Mouse (Mus musculus): ENCODE measurements around the gene Taar3. TPM values are rescaled to one million over a fixed set of nuclear protein-coding genes. Genes with fewer than 3 reads are reported as not detected.

The Taar3 gene
- polyA plus RNA-seq, 1 experiment from 2014 or later = not detected

GRCm38 (mm10) chr10:23964921-23965610 is 15.7 kb downstream of the Taar3 start:
- Histone ChIP-seq H3K9ac (no peak overlapping the region), H3K4me2 (no peak overlapping the region), H3K27ac (ENCODE audit: low read depth) (no peak overlapping the region), H3K9me3 (ENCODE audit: low read depth, low read length) (no peaks in the 10 kb centered on the region), H3K4me1 (ENCODE audit: insufficient read depth) (no peaks in the 10 kb centered on the region), H3K36me3 (ENCODE audit: insufficient read depth) (no peaks in the 10 kb centered on the region), H3K4me3 (ENCODE audit: low read depth, low read length) (no peak overlapping the region), H3K27me3 (ENCODE audit: insufficient read depth, low read length) (no peaks in the 10 kb centered on the region)
- no peak for TF ChIP-seq CTCF (IDR thresholded peaks at IDR 0.05; ENCODE audit: low read depth)
- DNase-seq (peak; percentile 12), ATAC-seq (ENCODE audit: insufficient read depth) (no peak)
- 66% methylated on average over 6 of the region's 6 CpGs for WGBS

- H3K4me2 ChIP-seq = no peak within 1 kb of the TSS
- no peaks in the 10 kb centered on the region for H3K27me3 ChIP-seq (ENCODE audit: insufficient read depth, low read length)
- DNase-seq = no peak
- no peaks in the 10 kb centered on the region for H3K4me1 ChIP-seq (ENCODE audit: insufficient read depth)
- WGBS = 83% methylated on average over 11 of the region's 11 CpGs
- no peaks in the 10 kb centered on the region for H3K36me3 ChIP-seq (ENCODE audit: insufficient read depth)
- no peak within 1 kb of the TSS for H3K4me3 ChIP-seq (ENCODE audit: low read depth, low read length)
- H3K9me3 ChIP-seq (ENCODE audit: low read depth, low read length) = no peaks in the 10 kb centered on the region
- ATAC-seq (ENCODE audit: insufficient read depth) = no peak
- H3K27ac ChIP-seq (ENCODE audit: low read depth) = no peak within 1 kb of the TSS
- TF ChIP-seq CTCF (IDR thresholded peaks at IDR 0.05; ENCODE audit: low read depth) = no peak
- no peak within 1 kb of the TSS for H3K9ac ChIP-seq
Observed at GRCm38 (mm10) chr10:23970656-23971165, 21.4 kb downstream of the Taar3 start, which contains the start of gene Taar5. Gene Taar5 (plus strand): TSS chr10:23970706.

- no peak overlapping the region for H3K4me3 ChIP-seq (ENCODE audit: low read depth, low read length)
- no peaks in the 10 kb centered on the region for H3K9me3 ChIP-seq (ENCODE audit: low read depth, low read length)
- H3K9ac ChIP-seq = no peak overlapping the region
- H3K36me3 ChIP-seq (ENCODE audit: insufficient read depth) = no peaks in the 10 kb centered on the region
- H3K4me1 ChIP-seq (ENCODE audit: insufficient read depth) = no peaks in the 10 kb centered on the region
- WGBS = 79% methylated on average over 5 of the region's 5 CpGs
- ATAC-seq (ENCODE audit: insufficient read depth) (no peak), DNase-seq (no peak)
- no peak for TF ChIP-seq CTCF (IDR thresholded peaks at IDR 0.05; ENCODE audit: low read depth)
- H3K4me2 ChIP-seq = no peak overlapping the region
- no peak overlapping the region for H3K27ac ChIP-seq (ENCODE audit: low read depth)
- H3K27me3 ChIP-seq (ENCODE audit: insufficient read depth, low read length) = no peaks in the 10 kb centered on the region
Observed at GRCm38 (mm10) chr10:23971256-23971655, 21.9 kb downstream of the Taar3 start.

DNA sequence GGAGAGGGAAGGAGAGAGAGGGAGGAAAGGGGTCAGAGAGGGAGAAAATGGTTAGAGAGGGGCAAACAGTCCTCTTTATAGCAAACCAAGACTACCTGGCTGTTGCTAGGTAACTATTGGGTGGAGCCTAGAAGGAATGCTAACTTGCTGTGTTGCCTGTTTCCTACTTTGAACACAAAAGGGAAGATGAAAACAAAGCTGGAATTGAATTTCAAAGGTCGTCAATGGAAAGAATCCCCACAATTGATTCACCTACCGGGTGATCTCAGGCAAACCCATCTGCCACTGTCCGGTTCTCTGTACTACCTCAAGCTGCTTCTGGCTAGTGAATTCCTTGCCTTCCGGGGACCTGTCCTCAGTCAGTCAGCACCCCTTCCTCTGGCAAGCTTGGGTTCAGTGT is 28.6 kb downstream of the Taar3 start:
- Histone ChIP-seq H3K9ac (no peak overlapping the region), H3K27me3 (ENCODE audit: insufficient read depth, low read length) (no peaks in the 10 kb centered on the region), H3K9me3 (ENCODE audit: low read depth, low read length) (no peaks in the 10 kb centered on the region), H3K27ac (ENCODE audit: low read depth) (no peak overlapping the region), H3K4me3 (ENCODE audit: low read depth, low read length) (no peak overlapping the region), H3K36me3 (ENCODE audit: insufficient read depth) (no peaks in the 10 kb centered on the region), H3K4me2 (no peak overlapping the region), H3K4me1 (ENCODE audit: insufficient read depth) (no peaks in the 10 kb centered on the region)
- ATAC-seq (ENCODE audit: insufficient read depth) (no peak), DNase-seq (no peak)
- WGBS = 54% methylated on average over 4 of the region's 4 CpGs
- TF ChIP-seq CTCF (IDR thresholded peaks at IDR 0.05; ENCODE audit: low read depth) = no peak

GRCm38 (mm10) chr10:23978901-23979705 is 29.7 kb downstream of the Taar3 start:
- no peak overlapping the region for H3K4me2 ChIP-seq
- H3K4me3 ChIP-seq (ENCODE audit: low read depth, low read length) = no peak overlapping the region
- no peaks in the 10 kb centered on the region for H3K36me3 ChIP-seq (ENCODE audit: insufficient read depth)
- H3K27ac ChIP-seq (ENCODE audit: low read depth) = no peak overlapping the region
- 33% methylated on average over 16 of the region's 16 CpGs for WGBS
- peak; percentile 86 for DNase-seq
- no peaks in the 10 kb centered on the region for H3K9me3 ChIP-seq (ENCODE audit: low read depth, low read length)
- peak; percentile 92 for TF ChIP-seq CTCF (IDR thresholded peaks at IDR 0.05; ENCODE audit: low read depth)
- no peaks in the 10 kb centered on the region for H3K4me1 ChIP-seq (ENCODE audit: insufficient read depth)
- no peaks in the 10 kb centered on the region for H3K27me3 ChIP-seq (ENCODE audit: insufficient read depth, low read length)
- H3K9ac ChIP-seq = no peak overlapping the region
- ATAC-seq (ENCODE audit: insufficient read depth) = peak; percentile 85

GRCm38 (mm10) chr10:23985546-23985945 is 36.2 kb downstream of the Taar3 start, which contains the start of gene Taar6:
Gene Taar6 (minus strand): TSS chr10:23985646.
- Histone ChIP-seq H3K36me3 (ENCODE audit: insufficient read depth) (no peaks in the 10 kb centered on the region), H3K9me3 (ENCODE audit: low read depth, low read length) (no peaks in the 10 kb centered on the region), H3K4me1 (ENCODE audit: insufficient read depth) (no peaks in the 10 kb centered on the region), H3K27me3 (ENCODE audit: insufficient read depth, low read length) (no peaks in the 10 kb centered on the region), H3K9ac (no peak within 1 kb of the TSS), H3K4me3 (ENCODE audit: low read depth, low read length) (no peak within 1 kb of the TSS), H3K27ac (ENCODE audit: low read depth) (no peak within 1 kb of the TSS), H3K4me2 (no peak within 1 kb of the TSS)
- 72% methylated on average over 8 of the region's 8 CpGs for WGBS
- DNase-seq (no peak), ATAC-seq (ENCODE audit: insufficient read depth) (no peak)
- no peak for TF ChIP-seq CTCF (IDR thresholded peaks at IDR 0.05; ENCODE audit: low read depth)

DNA sequence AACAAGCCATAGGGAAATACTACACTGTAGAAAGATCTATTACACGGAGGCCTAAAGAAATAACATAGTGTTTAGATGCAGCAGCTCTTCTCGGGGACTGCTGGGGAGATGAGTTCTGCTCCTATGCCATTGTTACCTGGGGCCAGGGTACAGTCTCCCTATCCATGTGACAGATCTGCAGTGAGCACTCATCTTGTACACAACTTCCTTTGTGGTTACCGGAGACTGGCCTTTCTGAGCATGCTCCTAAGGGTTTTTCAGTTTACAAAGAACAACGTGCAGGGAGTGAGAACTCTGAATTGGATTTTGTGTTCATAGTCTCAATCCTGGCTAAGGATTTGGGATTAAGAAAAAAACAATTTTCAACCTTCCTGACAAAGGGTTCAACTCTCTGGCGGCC is 37.1 kb downstream of the Taar3 start:
- no peaks in the 10 kb centered on the region for H3K9me3 ChIP-seq (ENCODE audit: low read depth, low read length)
- no peaks in the 10 kb centered on the region for H3K4me1 ChIP-seq (ENCODE audit: insufficient read depth)
- H3K9ac ChIP-seq = no peak overlapping the region
- DNase-seq = no peak
- H3K27ac ChIP-seq (ENCODE audit: low read depth) = no peak overlapping the region
- H3K36me3 ChIP-seq (ENCODE audit: insufficient read depth) = no peaks in the 10 kb centered on the region
- no peak for ATAC-seq (ENCODE audit: insufficient read depth)
- H3K4me3 ChIP-seq (ENCODE audit: low read depth, low read length) = no peak overlapping the region
- no peak for TF ChIP-seq CTCF (IDR thresholded peaks at IDR 0.05; ENCODE audit: low read depth)
- H3K27me3 ChIP-seq (ENCODE audit: insufficient read depth, low read length) = no peaks in the 10 kb centered on the region
- no peak overlapping the region for H3K4me2 ChIP-seq
- WGBS = 73% methylated on average over 5 of the region's 5 CpGs
